Comparison of ENCODE assay signal across 9 mouse cellular contexts in the genomic region with DNA sequence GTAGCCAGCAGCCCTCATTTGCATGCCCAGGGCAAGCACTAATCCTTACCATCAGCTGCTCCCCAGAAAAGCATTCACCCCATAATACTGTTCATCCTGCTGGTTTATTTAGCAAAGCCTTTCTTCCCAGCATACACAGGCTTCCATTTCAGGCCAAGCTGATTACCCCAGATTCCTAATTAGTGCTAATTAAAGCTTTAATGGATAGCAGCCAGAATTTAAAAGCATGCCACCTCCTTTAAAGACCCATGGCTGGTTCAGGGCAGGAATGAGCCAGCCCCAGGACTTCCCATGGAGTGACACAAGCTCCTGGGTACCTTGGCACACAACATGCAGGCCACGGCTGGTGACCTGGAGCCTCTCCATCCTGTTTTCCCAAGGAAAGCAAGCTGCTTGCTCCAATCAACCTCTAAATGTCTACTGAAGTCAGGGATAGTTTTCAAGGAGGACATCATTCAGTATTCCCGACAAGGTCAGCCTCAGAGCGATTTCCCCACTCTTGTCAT.
DNase-seq lines count a peak whose midpoint lies in the region; ATAC-seq lines count a peak whose summit lies in the region.
"Had no signal": no experiment of that assay in that cellular context is flagged by ENCODE, and none has a peak within 500 bp of the region (broad histone marks: within the 10 kb centered on the region; RNA-seq: fewer than 3 reads in every experiment).

No protein-coding gene starts in this region.

- ATAC-seq in inflammation-experienced regulatory T-cells, adult 6 months = no peak

- DNase-seq in adrenal gland, postnatal 14 days = peak; percentile 62
- no peak for DNase-seq in adrenal gland, postnatal 4 days (ENCODE audit: low spot score in 2 of 2)
- DNase-seq in A20 (ENCODE audit: low read depth, low spot score) = peak; percentile 43
- peak; percentile 60 to 73 for DNase-seq in cerebellum, postnatal 14 days
- DNase-seq in layer of hippocampus, postnatal 14 days (ENCODE audit: low spot score in 2 of 2) = peak; percentile 22 to 73
- DNase-seq in ovary, adult 18-20 months (ENCODE audit: low spot score) = no peak
- no peak for DNase-seq in right cerebral cortex, postnatal 14 days
- DNase-seq: kidney, postnatal 36 days had no signal

Comparison
In these comparisons a context has a peak if more than half of its experiments do, and no peak if none do; other contexts are left out.
1. DNase-seq: peak in adrenal gland, postnatal 14 days (single experiment), A20 (single experiment), cerebellum, postnatal 14 days (2 of 2) and layer of hippocampus, postnatal 14 days (2 of 2); none in adrenal gland, postnatal 4 days (0 of 2), ovary, adult 18-20 months (single experiment) and right cerebral cortex, postnatal 14 days (single experiment).